Mouse (Mus musculus): Measurements from ENCODE around the gene Ccdc189.

The Ccdc189 gene

DNA sequence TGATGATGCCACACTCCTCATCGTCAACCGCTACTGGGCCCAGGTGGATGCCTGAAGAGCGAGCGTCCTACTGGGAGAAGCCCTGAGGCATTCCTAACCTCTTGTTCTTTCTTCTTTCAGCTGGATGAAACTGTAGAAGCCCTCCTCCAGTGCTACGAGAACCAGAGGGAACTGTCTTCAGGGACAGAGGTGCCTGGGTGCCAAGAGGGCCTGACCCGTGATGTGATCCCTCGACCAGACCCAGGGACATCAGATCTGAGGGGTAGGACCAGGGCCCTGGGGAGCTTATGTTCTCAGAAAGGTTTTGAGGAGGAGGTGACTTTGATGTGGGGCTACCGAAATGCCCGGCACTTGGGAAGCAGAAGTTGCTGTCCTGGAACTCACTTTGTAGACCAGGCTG is 1.2 kb upstream of the Ccdc189 start:
- DNase-seq: no peak

DNA sequence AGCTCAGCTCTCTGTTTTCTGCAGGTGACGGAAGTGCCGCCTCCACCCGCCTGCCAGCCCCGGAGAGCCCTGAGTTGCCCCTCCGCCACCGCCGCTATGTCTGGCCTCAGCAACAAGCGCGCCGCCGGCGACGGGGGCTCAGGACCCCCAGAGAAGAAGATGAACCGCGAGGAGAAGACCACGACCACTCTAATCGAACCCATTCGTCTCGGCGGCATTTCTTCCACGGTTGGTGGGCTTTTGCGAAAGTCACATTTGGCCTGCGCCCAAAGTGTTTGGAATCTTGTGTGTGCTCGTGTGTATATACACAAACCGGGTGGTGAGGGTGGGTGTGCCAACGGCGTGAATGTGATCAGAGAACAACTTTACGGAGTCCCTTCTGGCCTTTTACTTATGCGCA is 506 bp upstream of the Ccdc189 start:
- no peak for DNase-seq

DNA sequence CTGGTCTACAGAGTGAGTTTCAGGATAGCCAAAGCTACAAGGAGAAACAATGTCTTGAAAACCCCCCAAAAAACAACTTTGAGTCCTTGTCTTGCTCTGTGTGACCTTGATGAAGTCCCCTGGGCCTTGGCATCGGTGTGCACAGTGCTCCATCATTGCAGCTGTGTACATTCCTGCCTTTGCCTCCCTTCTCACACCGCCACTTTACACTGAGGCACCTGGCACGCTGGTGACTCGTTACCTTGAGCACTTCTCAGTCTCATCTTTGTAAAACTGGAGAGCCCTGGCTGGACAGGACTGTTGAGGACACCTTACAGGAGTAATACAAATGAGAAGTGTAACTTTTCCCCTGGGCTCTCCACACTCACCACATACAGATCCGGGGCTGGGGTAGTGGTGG is 1.2 kb downstream of the Ccdc189 start:
- DNase-seq: no peak

DNA sequence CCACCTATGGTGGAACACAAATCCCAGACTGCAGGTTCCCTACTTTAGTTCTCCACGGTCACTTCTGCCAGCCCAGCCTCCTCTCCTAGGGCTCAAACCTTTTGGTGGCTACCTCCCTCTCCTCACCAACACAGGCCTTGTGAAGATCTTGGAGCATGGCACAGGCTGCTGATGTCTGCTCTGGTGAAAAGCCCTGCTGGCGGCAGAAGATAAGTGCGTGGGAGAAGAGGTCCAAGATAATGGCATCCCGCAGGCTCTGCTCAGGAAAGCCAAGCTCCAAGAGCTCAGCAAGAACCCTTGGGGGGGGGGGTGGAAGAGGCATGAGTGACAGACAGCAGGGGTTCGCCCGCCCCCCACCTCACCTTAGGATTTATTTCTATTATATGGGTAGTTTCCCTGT is 2.2 kb downstream of the Ccdc189 start:
- no peak for DNase-seq

DNA sequence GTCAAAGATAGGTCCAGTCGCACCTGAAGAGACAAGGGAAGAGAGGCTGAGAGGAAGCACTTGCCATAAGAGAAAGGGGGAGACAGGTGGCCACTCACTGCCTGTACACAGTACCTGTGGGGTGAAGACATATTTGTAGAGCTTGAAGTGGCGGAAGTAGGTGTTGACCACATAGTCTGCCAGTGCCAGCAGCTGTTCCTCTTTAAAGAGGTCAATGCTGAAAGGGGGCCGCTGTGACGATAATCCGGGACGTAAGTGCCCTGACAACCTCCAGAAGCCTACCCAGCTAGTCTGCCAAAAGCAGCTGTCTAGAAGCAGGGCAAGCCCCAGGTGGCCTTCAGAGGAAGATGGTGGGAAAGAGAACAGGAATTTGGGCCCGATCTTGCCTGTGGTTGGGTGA is 3.4 kb downstream of the Ccdc189 start:
- no peak for DNase-seq

DNA sequence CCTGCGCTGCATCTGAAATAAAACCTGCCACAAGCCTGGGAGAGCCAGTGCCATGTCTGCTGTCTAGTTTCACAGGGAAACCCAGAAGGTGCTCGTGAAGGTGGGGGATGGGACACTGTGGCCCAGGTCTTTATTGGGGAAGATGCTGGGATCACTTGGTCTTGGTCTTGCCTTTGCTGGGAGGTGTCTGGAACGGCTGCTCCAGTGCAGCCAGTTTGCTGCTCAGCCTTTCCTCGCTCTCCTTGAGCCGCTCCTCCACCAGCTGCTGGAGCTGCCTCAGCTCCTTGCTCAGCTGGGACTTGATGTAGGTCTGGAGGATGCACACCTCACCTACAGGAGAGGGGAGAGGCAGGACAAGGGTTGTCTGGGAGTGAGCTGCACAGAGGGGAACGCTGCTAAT is 5.1 kb downstream of the Ccdc189 start:
- DNase-seq: no peak

DNA sequence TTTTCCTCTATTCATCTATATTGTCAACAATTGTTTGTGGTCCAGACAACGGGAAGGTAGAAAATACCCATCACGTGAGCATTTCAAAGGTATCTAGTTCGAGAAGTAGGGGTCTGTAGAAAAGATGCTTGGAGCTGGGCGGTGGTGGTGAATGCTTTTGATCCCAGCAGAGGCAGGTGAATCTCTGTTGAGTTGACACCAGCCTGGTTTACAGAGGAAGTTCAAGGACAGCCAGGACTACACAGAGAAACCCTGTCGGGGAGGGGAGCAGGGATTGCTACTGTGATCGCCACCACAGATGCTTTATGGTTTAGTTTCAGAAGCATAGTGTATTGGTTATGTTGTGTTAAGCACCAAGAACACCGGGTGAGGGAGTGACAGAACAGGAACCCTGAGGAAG is 14.3 kb downstream of the Ccdc189 start:
- no peak for DNase-seq

DNA sequence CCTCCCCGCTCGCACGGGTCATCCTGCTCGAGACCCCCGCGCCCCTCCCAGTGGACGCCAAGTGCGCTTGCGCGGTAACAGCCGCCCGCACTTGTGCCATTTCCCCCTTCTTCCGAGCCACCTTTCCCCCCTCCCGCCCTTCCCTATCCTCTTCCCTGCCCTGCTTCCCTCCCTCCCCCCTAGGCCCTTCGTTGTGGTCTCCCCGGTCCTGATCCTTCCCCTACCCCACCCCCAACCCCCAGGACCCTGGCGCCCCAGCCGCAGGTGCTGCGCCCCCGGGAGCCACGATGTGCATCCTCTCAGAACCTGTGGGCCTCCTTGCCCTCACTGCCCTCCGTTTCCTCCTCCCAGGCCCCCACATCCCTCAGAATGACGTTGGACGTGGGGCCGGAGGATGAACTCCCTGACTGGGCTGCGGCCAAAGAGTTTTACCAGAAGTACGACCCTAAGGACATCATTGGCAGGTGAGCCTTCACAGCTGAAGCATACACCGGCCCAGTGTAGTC is 14.8 kb downstream of the Ccdc189 start:
- DNase-seq: peak; percentile 66

DNA sequence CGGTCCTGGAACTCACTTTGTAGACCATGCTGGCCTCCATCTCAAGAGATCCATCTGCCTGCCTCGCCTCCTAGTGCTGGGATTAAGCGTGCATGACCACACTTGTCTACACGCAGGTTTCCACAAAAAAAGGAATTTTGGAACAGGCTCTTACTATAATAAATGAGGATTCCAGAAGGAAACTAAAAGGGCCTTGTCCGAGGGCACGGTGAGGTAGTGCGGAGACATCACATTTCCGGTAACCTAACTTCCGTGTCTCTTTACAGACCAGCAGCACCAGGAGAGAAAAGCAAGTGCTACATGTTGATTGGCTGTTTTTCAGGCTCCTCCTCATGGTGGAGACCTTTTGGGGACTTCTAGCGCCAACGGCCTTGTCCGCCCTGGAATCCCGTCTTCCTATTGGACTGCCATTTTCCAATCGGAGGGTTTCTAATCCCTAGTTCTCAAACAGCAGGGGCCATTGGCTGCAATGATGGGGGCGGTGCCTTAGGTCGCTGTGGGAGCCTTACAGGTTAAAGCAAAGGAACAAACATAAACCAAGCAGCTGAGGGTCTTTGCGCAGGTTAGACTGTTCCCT is 15.4 kb downstream of the Ccdc189 start, which contains the start of gene Phkg2:
Gene Phkg2, plus strand, starts transcription at position 446 of the 577 bp plus-strand sequence.
- DNase-seq: peak; percentile 97

DNA sequence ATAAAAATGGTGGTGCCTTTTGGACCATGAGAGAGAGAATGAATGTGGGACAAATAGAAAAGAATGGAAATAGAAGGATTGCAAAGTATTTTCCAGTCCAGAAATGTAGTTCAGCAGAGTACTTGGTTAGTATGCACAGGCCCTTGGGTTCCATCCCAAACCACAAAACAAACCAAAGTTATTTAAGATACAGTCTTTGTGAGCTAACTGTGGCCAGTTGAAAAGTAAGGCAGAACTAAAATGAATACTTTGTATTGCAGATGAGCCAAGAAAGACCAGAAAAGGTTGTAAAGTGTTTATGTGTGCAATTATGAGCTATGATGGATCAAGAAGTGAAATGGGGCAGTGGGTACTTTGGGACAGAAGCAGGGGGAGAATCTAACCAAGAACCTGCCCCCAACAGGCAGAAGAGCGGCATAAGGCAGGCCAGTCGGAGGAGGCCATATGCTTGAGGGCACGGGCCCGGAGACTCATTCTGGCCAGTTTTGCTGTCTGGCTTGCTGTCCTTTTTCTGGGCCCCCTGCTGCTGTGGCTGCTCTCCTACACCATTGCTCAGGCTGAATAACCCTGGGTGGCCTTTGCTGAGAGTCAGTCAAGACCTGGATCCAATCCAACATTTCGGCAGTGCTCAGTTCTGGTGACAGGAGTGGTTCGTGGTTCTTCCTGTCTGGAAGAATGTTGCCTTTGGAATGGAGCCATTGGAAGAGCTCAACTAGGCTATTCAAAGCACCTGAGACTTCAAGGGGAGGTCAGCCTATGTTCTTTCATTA is 23.8 kb downstream of the Ccdc189 start:
- DNase-seq: peak; percentile 98

DNA sequence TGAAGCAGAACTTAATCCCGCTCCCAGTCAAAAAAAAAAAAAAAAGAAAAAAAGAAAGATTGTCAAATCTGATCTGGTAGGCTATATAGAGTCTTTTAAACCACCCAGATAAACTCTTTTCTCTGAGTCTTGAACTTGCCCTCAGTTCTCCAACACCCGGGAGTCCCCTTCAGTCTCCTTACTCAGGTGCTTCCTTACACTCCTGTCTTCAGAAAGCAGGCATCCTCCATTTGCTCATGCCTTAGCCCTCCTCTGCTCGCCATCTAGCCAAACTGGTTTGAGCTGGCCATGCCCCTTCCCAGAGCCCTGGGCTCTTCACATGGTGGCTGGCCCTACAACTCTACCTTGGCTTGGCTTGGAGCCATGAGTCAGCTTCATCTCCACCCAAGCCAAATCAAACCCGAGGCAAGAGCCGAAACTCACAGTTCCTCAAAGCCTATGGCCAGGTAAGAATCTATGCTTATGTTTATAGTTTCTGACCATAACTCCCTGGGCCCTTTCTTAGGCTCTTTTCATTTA is 27.0 kb downstream of the Ccdc189 start, which contains the start of gene Tmem265:
Gene Tmem265, plus strand, starts transcription at position 51 of the 519 bp plus-strand sequence.
- no peak for DNase-seq

DNA sequence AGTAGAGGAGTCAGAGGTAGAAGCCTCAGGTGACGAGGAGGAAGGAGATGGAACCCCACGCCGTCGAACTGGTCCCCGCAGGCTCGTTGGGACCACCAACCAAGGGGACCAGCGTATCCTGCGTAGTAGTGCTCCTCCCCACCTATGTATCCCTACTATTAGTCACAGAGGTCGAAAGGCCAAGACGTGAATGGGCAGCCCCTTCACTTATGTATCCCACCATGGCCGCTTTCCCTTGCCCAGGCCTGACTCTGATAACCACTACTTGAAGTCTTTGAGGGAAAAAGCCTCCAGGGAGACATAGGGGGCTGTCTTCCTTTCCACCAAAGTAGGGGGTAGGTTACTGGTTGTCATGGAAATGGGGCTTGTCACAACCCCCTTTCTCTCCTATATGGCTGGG is 27.8 kb downstream of the Ccdc189 start:
- DNase-seq: no peak

DNA sequence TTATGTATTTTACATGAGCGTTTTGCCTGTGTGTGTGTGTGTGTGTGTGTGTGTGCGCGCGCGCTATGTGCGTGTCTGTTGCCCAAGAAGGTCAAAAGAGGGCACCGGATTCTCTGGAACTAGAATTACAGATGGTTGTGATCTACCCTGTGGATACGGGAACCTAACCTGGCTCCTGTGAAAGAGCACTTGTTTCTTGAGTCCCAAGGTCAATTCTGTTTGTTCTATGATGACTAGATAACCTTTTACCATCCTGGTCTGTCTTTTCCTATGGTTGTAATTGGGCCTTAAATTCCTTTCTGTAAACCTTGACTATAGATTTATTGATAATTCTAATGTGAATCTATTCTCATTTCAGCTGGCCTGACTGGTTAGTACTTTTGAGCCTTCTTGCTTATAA is 36.8 kb downstream of the Ccdc189 start:
- no peak for DNase-seq

DNA sequence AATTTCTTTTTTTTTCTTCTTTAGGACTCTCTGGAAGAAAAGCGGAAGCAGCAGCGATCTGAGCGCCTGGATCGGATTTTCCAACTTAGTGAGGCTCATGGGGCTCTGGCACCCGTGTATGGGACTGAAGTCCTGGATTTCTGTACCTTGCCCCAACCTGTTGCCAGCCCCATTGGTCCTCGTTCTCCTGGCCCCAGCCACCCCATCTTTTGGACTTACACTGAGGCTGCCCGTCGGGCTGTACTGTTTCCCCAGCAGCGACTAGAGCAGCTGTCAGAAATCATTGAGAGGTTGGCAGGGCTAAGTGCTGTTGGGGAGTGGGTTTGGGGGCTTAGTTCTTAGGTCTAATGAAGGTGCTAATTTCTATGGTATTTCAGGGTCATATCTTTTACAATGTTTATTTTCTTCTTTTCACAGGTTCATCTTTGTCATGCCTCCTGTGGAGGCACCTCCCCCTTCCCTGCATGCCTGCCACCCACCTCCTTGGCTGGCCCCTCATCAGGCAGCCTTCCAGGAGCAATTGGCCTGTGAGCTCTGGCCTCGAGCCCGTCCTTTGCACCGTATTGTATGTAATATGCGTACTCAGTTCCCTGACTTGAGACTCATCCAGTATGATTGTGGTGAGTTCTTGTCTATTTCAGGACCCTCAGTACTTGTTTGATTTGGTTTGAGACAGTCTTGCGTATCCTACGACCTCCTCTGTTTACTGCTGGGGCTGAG is 39.1 kb downstream of the Ccdc189 start:
- peak; percentile 82 for DNase-seq

DNA sequence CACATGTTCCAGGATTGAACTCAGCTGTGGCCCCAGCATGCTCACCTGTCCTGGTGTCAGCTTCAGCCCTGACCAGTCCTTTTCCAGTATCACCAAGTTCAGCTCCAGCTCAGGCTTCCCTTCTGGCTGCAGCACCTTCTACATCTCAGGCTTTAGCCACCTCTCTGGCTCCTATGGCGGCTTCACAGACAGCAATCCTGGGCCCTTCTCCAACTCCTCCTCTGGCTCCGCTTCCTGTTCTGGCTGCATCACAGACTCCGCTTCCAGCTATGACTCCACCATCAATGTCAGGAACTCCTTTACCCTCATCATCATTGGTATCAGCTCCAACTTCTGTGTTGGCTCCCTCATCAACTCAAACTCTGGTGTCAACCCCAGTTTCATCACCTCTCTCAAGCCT is 46.7 kb downstream of the Ccdc189 start:
- peak; percentile 36 for DNase-seq
